Mouse (Mus musculus): ENCODE data around the gene Col8a1. TPM values are rescaled to one million over a fixed set of nuclear protein-coding genes. Genes with fewer than 3 reads are reported as not detected.

Col8a1 gene
- not detected for polyA plus RNA-seq (2017; shearing (Covaris generic))

GRCm38 (mm10) chr16:57754526-57755125, at the start of gene Col8a1:
Col8a1 (minus strand) TSS chr16:57754737.

GRCm38 (mm10) chr16:57606444-57607227, 147.9 kb downstream of the Col8a1 start, which contains the start of gene Cmss1:
Cmss1 (minus strand) TSS chr16:57606864.

Other genes with a start within 250 kb of the Col8a1 start
- 30.2 TPM for gene Cmss1, start 147.9 kb downstream of the Col8a1 start, polyA plus RNA-seq (2017; shearing (Covaris generic))

Measured in inflammation-experienced regulatory T-cells, adult 16 weeks (primary cell).